Mouse (Mus musculus) cerebellum, postnatal 14 days (tissue): ENCODE data around the gene Hnrnph2.

ENCODE experiments used
- DNase-seq, 2 experiments: peaks; one replicate each; pipeline ENCODE4 v3.0.0; 2021; ENCODE audit warnings: mixed read lengths in 2 of 2

Gene Hnrnph2

DNA sequence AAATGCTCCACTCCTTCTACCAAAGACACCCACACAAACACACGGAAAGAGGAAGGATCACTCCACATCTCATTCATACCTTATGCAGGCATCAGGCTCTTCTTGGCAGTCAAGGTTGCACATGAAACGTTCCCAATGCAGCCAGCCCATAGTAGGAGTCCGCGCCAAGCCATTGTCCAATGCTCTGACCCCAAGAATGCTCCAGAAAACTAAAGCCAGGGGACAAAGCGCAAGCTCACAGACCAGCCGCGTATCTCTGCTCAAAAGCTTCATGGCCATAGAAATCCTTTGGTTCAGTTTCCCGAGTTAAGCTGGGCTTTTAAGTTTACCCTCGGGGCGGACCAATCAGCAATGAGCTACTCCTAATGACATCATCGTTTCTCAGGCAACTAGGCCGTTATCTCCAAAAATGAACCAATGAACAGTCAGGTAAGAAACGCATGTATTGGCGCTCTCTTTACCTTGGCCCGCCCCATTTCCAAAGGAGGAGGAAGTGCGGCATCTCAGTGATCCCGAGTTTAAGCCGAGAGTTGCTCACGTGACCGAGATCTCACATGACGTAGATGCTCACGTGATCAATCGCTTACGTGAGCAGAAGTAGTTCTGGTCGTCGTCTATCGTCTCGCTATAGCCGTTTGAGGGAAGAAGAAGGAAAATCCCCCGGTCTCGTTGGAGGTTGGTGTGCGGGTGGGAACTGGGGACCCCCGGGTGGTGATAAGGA is at the start of gene Hnrnph2, which contains the start of gene Gla:
Gene Hnrnph2, plus strand, starts transcription at position 521 of the 721 bp plus-strand sequence.
Gene Gla, minus strand, starts transcription at position 467 of the 721 bp plus-strand sequence.
- peak; percentile 86 to 91 for DNase-seq

DNA sequence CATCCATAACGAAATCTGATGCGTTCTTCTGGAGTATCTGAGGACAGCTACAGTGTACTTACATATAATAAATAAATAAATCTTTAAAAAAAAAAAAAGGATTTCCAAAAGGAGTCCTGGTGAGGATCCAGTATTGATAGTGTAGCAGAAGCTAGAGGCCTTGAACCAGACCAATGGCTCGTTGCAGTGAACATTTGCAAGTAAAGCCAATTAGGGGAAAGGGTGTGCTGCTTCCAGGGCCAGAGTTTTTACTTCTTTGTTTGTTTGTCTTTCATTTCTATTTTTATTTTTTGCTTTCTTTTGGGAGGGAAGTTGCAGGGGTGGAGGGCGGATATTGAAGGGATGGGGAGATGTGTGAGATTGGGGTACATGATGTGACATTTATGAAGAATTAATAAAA is 47.7 kb upstream of the Hnrnph2 start:
- no peak for DNase-seq

DNA sequence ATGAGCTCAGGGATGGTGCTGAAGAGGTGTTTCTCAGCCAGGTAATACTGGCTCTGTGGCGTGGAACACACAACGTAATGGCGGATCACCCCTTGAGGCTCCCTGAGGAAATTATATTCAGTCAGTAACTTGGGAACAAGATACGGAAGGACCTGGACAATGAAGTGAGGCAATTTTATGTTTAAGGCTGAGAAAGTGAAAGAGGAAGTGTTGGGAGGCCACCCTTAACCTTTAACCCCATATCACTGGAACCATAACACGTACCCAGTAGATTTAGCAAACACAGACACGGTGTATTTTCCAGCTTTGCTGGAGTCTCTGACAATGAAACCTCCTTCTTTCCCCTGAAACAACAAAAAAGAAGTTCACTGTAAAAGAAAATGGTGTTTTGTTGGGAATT is 46.6 kb upstream of the Hnrnph2 start:
- no peak for DNase-seq

DNA sequence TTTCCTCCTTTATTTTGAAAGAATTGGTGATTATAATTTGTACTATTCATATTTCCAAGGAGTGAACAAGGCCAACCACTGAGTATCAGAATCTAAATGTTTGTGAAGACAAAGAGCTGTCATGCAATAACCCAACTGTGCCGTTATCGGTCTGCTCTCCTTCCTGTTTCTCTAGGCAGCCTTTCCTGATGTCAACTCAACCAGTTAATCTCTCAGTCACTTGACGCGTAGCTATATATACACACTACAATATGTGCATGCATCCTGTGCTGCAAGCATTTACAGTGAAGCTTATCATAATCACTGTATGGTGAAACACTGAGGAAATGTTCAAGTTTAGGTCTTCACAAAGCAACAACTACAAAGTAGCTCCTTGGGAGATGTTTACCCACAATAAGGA is 36.7 kb upstream of the Hnrnph2 start:
- no peak for DNase-seq

GRCm38 (mm10) chrX:134566536-134567222 is 34.3 kb upstream of the Hnrnph2 start:
- no peak for DNase-seq

DNA sequence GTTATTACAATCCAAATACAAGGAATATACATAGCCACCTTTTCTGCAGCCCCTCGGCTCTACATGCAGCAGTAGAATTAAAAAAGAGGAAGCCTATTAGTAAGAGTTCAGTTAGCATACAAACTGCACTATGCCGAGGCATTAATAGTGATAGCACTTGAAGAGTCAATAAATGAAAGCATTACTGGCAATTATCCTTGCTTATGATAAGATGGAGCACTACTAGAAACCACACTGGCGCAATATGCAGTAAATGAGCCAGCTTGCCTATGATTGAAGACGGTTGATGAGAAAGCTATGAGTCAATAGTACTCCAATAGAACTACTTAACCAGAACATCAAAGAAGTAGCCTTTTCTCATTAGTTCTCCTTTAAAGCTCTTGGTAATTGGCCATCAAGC is 23.1 kb upstream of the Hnrnph2 start:
- DNase-seq: no peak

GRCm38 (mm10) chrX:134580528-134581305 is 20.3 kb upstream of the Hnrnph2 start:
- DNase-seq: no peak

GRCm38 (mm10) chrX:134582270-134582669 is 18.7 kb upstream of the Hnrnph2 start:
- DNase-seq: no peak

GRCm38 (mm10) chrX:134582888-134583669 is 17.9 kb upstream of the Hnrnph2 start, which contains the start of gene Btk:
Btk (minus strand) TSS chrX:134583570.
- no peak for DNase-seq

- peak; percentile 90 to 96 for DNase-seq
These were observed 15.6 kb upstream of the Hnrnph2 start, which contains the start of gene Rpl36a for GRCm38 (mm10) chrX:134585103-134586002. Rpl36a (plus strand) TSS chrX:134585654.

GRCm38 (mm10) chrX:134586447-134586846 is 14.5 kb upstream of the Hnrnph2 start:
- DNase-seq: no peak

GRCm38 (mm10) chrX:134588261-134588660 is 12.7 kb upstream of the Hnrnph2 start:
- no peak for DNase-seq

GRCm38 (mm10) chrX:134588997-134589396 is 12.0 kb upstream of the Hnrnph2 start:
- DNase-seq: no peak

- no peak for DNase-seq
These were observed 11.1 kb upstream of the Hnrnph2 start for GRCm38 (mm10) chrX:134589836-134590235.

DNA sequence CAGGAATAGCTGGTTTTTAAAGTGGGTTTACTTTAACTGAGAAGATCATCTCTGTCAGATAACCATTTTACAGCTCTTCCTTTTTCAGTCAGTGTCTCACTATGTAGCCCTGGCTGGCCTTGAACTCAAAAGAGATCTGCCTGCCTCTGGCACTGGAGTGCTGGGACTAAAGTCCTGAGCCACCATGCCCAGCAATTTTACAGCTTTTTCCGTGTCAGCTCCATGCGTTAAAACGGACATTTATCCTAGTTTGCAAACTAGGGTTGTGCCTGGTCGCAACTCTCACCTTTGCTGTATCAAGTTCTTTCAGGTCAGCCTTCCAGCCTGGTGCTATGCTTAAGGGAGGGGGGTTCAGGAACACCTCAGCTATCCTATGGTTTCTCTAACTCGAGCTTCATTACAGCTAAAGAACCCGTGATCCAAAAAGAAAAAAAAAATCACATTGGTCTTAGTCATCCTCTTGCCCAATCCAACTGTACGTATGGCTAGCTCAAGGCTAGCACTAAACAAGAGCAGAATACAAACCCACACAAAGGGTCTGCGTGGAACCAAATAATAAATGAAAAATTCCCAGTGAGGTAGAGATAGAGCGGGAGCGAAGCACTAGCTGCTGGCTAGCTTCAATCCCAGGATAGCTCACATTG is 935 bp upstream of the Hnrnph2 start:
- no peak for DNase-seq

- DNase-seq: no peak
These were observed 571 bp downstream of the Hnrnph2 start for GRCm38 (mm10) chrX:134601380-134602120.

DNA sequence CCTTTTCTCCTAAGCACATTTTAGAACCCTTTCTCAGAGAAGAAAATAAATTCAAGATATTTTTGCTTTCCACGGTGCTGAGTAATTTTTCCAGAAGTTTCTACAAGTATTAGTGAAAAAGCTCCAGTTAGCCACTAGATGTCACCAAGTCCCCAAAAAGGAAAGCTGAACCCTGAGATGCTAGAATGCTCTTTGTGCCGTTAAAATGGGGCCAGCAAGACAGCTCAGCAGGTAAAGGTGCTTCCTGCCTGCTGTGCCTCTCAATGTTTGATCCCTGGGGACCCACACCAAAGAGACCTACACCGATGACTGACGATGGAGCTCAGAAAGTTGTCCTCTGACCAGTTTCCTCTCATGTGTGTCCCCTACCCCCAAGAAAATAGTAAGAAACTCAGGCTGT is 8.5 kb downstream of the Hnrnph2 start:
- peak; percentile 38 to 42 for DNase-seq

GRCm38 (mm10) chrX:134610984-134611383 is 10.0 kb downstream of the Hnrnph2 start:
- DNase-seq: no peak

DNA sequence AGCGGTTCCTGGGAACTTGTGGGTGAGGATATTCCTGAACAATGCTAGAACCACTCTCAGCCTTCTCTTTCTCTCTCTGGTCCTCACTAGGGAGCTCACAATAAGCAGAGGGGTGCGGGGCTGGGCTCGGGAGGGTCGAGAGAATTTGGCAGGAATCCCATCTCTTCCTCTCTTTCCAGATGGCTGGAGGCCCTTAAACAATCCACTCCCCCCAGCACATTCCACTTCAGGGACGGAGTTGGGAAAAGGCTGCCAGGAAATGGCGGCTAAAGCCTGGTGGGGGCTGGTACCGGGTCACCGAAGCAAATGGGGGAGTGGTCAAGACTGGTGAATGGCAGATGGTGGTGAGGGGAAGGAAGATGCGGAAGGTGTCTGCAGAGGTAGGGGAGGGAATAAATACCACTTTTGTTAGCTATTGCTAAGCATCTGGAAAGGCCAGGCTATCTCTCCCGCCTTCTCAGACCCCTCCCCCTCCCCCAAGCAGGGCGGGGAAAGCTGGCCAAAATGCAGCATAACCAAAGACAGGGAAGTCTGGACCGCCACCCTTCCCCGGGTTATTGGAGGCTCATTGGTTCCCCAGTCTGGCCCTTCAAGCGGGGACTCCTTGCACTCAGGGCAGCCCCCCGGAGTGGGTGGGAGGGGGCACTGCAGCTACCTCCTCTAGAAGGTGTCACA is 11.4 kb downstream of the Hnrnph2 start:
- DNase-seq: peak; percentile 63 to 69
